Mouse (Mus musculus) midbrain, embryonic 16.5 days (tissue): ENCODE measurements at regions not wholly inside any gene's neighbourhood (a gene's known extent, or its start where the extent isn't known, plus 50 kb on each side); places are given as distances from the start of the nearest gene placed in this dataset.
A peak's percentile ranks its signal among the peaks of the same experiment; 100 is the strongest.
"Not testable (repeated sequence)": the region's sequence is repeated elsewhere in the genome, so short reads cannot be mapped to it uniquely, and the experiment has no call there.

Source experiments
- ATAC-seq: fragments of 200-750 bp; cut with Nextera tagmentation; 2 replicates; pipeline ENCODE4 v1.8.0; 2017; ENCODE audit warnings: moderate TSS enrichment
- H3K27ac ChIP-seq: fragments of 300-500 bp; sonication (generic); 2 replicates; pipeline ENCODE4 v1.5.1; 2014; ENCODE audit warnings: mild to moderate bottlenecking, low read length, mixed read lengths
- H3K27me3 ChIP-seq: fragments of 300-500 bp; sonication (generic); 2 replicates; pipeline ENCODE4 v1.6.1; 2014; ENCODE audit warnings: low read depth, low read length, mixed read lengths; ENCODE audit not compliant: control insufficient read depth, insufficient read depth
- H3K36me3 ChIP-seq: fragments of 300-500 bp; sonication (generic); 2 replicates; pipeline ENCODE4 v1.6.1; 2014; ENCODE audit warnings: mild to moderate bottlenecking, low read length, moderate library complexity, mixed read lengths; ENCODE audit not compliant: control insufficient read depth, insufficient read depth
- H3K4me1 ChIP-seq: fragments of 300-500 bp; sonication (generic); 2 replicates; pipeline ENCODE4 v1.6.1; 2014; ENCODE audit warnings: mild to moderate bottlenecking, low read length, mixed read lengths; ENCODE audit not compliant: control insufficient read depth, insufficient read depth
- H3K4me2 ChIP-seq: fragments of 300-500 bp; sonication (generic); 2 replicates; pipeline ENCODE4 v1.6.1; 2014; ENCODE audit warnings: mild to moderate bottlenecking, low read length, mixed read lengths
- H3K4me3 ChIP-seq: fragments of 300-500 bp; sonication (generic); 2 replicates; pipeline ENCODE4 v1.5.1; 2014; ENCODE audit warnings: low read depth, mild to moderate bottlenecking, low read length, moderate library complexity, mixed read lengths
- H3K9ac ChIP-seq: fragments of 300-500 bp; sonication (generic); 2 replicates; pipeline ENCODE4 v1.6.1; 2014; ENCODE audit warnings: low read depth, low read length, mixed read lengths
- H3K9me3 ChIP-seq: fragments of 300-500 bp; sonication (generic); replicated peaks from 2 replicates; pipeline ENCODE4 v1.6.1; 2014; ENCODE audit warnings: mild to moderate bottlenecking, low read length, mixed read lengths; ENCODE audit not compliant: control insufficient read depth, poor library complexity, severe bottlenecking
- WGBS: fragments of 180-500 bp; shearing (Covaris S2); extraction: QIAGEN DNeasy Blood & Tissue Kit; methylation state at CpG from one replicate; pipeline ENCODE4 v1.1.7; 2014; 5-methylcytosine and 5-hydroxymethylcytosine counted together

DNA sequence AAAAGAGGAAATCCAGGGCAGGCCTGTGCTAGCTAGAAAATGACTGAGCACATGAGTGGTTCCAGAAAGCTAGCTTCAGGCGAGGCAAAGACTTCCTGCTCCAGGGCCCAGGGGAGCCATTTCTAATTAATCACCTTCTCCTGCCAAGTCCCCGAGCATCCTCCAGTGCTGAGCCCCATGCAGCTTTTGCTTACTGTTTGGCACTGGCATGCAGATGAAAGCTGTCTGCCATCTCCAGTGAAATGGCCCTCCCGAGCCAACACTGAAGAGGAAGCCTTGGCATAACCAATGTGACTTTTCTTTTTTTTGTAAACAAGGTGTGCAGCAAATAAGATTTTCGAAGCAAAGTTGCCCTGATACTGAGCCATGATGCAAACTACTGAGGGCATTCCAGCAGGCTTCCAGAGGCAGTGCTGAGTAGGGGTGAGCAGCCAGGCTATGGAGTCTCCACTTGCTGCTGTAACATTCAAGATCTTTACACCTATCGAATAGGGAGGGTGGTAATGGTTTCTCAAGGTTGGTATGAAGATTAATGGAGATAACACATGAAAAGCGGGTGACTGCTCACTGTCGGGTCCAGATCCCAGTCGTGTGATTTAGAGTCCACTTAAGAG, 125.4 kb upstream of the Immp2l start:
- 75% methylated on average over 8 of the region's 8 CpGs for WGBS
- H3K9me3 ChIP-seq, result no peaks in the 10 kb centered on the region
- H3K9ac ChIP-seq, result no peak overlapping the region
- H3K4me2 ChIP-seq, result no peak overlapping the region
- H3K27ac ChIP-seq, result no peak overlapping the region
- H3K36me3 ChIP-seq, result no peaks in the 10 kb centered on the region
- H3K27me3 ChIP-seq, result no peaks in the 10 kb centered on the region
- H3K4me1 ChIP-seq, result no peaks in the 10 kb centered on the region
- no peak overlapping the region for H3K4me3 ChIP-seq
- ATAC-seq, result no peak

DNA sequence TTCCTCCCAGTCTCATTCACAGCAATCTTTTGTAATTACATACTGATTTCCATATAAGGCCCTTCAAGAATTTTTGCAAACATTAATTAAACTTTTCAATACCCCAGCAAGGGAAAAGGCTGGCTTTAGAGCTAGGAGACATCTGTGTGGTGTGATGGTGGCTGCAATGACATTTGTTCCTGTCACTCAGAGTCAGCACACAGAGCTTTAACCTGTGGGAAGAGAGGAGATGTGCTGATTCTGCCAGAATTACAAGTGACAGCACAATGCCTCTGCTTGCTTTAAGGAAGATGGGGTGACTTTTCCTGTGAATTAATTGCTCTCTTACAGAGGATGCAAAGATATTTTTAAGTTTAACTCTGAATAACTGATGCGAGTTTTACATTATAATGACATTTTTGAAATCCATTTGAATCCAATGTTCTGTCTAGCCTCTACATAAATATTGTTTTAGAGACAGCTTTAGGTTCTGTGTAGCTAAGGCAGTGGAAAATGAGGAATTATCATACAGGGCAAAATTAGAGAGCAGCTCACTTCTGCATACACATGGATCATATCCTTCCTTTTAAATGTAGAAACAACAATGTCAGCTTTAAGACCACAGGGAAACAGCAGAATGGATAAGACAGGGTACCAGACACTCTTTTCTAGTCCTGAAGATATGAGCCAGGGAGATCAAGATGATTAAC, 118.1 kb upstream of the Immp2l start:
- Histone ChIP-seq H3K27ac (no peak overlapping the region), H3K4me2 (no peak overlapping the region), H3K9ac (no peak overlapping the region), H3K4me1 (no peaks in the 10 kb centered on the region), H3K9me3 (no peaks in the 10 kb centered on the region), H3K4me3 (no peak overlapping the region), H3K27me3 (no peaks in the 10 kb centered on the region), H3K36me3 (no peaks in the 10 kb centered on the region)
- 70% methylated on average over 1 of the region's 1 CpGs for WGBS
- ATAC-seq, result peak; percentile 36; the same call in 1 of the 2 replicates

DNA sequence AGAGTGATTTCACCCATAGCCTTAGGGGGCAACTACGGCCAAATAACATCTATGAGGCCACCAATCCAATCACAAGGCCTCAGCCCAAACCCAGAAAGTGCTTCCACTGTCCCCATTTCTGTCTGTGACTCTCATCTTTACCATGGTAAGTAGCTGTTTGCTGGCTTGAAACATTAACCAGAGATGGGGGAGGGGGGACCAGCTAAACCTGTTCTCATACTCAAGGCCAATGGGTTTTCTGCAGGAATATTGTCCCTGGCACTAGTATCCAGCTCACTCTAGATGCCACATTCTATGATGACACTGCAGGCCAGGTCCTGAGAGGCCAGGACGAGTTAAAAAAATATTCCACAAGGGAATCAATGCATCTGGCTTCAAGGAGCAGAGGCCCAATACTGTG, 117.1 kb upstream of the Immp2l start:
- no peaks in the 10 kb centered on the region for H3K27me3 ChIP-seq
- no peak for ATAC-seq
- no peak overlapping the region for H3K9ac ChIP-seq
- H3K4me2 ChIP-seq, result no peak overlapping the region
- H3K4me1 ChIP-seq, result no peaks in the 10 kb centered on the region
- no peak overlapping the region for H3K27ac ChIP-seq
- no peak overlapping the region for H3K4me3 ChIP-seq
- H3K36me3 ChIP-seq, result no peaks in the 10 kb centered on the region
- no peaks in the 10 kb centered on the region for H3K9me3 ChIP-seq
- 77% methylated on average over 2 of the region's 2 CpGs for WGBS

DNA sequence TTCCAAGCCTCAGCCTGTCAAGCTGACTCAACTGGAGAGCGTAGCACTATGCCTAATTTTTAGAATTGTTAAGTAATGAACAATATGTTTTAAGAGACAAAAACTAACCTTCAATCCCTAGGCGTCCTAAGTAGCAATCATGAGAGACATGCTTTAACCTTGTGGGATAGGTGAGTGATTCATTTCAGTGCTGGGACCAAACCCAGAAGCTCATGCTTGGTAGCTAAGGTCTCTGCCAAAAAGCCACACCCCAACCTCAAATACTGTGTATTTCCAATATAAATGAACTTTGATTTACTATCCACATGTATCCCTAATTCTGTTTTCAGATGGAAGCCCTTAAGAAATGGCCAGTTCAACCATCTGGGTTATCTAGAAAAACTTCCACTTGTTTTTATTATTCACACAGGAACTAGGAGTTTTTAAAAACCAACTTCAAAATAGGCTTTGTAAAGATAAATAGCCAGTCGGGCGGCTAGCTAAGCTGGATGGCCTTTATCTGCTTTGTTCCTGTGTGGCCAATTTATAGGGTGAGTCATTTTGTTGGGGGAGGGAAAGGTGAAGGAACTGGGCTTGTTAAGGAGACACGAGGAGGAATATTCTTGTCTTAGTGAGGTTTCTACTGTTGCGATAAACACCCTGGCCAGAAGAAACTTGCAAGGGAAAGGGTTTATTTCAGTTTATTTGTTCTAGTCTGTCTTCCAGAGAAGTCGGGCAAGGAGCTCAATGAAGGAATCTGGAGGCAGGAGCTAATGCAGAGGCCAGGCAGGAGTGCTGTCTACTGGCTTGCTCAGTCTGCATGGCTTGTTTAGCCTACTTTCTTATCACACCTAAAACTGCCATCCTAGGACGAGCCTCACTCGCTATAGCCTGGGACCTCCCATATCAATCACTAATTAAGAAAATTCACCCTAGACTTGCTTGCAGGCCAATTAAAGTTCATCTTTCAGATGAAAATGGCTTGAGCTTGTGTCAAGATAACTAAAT, 114.8 kb upstream of the Immp2l start:
- Histone ChIP-seq H3K4me1 (no peaks in the 10 kb centered on the region), H3K36me3 (no peaks in the 10 kb centered on the region), H3K4me3 (no peak overlapping the region), H3K27me3 (no peaks in the 10 kb centered on the region), H3K9me3 (no peaks in the 10 kb centered on the region), H3K27ac (no peak overlapping the region), H3K4me2 (no peak overlapping the region), H3K9ac (no peak overlapping the region)
- 78% methylated on average over 9 of the region's 9 CpGs for WGBS
- no peak for ATAC-seq

DNA sequence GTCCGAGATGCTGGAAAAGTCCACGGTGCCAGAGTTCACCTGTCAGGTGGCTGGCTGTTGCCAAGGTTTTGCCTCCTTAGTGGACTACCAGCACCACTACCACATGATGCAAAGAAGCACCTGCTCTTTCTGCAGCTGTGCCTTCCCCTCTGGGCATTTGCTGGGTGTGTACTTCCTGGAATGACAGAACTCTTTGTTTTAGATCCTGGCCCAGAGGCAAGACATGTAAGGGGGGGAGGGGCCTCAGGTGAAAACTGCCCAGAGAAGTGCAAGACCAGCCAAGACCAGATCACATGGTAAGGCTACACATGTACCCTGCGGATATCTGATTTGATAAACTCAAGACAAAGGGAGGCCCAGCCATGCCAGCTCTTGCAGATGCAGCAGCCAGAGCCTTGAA, 106.4 kb upstream of the Immp2l start:
- 91% methylated on average over 3 of the region's 3 CpGs for WGBS
- no peaks in the 10 kb centered on the region for H3K36me3 ChIP-seq
- no peak overlapping the region for H3K4me2 ChIP-seq
- no peak overlapping the region for H3K4me3 ChIP-seq
- H3K9ac ChIP-seq, result no peak overlapping the region
- H3K9me3 ChIP-seq, result no peaks in the 10 kb centered on the region; the same call in 1 of the 2 replicates
- no peak overlapping the region for H3K27ac ChIP-seq
- ATAC-seq, result no peak
- no peaks in the 10 kb centered on the region for H3K4me1 ChIP-seq
- no peaks in the 10 kb centered on the region for H3K27me3 ChIP-seq

DNA sequence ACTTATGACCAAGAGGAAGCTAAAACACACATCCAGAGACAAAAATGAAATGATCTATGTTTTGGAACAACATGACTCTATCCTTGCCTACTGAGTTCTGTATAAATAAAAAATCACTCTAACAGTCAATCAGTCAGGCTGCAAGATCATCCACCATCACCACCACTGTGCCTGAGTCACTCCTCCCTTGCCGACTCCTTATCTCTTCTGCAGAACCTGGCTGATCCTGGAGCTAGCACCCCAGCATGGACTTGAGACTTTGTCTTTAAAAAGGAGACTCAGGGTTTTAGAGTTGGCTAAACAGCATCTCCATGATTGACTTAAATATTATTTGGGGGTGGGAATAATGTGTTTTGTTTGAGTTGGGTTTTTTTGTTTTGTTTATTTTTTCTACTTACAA, 101.9 kb upstream of the Immp2l start:
- Histone ChIP-seq H3K27ac (no peak overlapping the region), H3K4me1 (no peaks in the 10 kb centered on the region), H3K4me2 (no peak overlapping the region), H3K4me3 (no peak overlapping the region), H3K9ac (no peak overlapping the region), H3K27me3 (no peaks in the 10 kb centered on the region), H3K9me3 (no peaks in the 10 kb centered on the region; the same call in 1 of the 2 replicates), H3K36me3 (no peaks in the 10 kb centered on the region)
- WGBS, result 96% methylated on average over 1 of the region's 1 CpGs
- ATAC-seq, result no peak

DNA sequence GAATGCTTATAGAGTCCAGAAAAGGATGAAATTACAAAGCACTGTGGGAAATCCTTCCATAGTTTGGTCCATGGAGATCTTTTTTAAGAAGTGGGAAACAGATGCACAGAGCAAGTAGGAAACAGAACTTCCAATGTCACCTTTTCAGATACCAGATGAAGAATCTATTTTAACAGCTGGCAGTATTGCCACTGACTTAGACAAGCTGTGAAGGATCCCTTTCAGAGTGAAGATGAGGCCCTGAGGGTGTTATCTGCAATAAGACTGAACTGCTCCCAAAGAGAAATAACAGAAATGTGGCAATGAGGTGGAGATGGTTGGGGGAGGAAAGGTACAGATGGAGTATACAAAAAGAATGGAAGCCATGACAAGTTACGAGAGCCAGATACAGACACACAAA, 97.2 kb upstream of the Immp2l start:
- Histone ChIP-seq H3K9me3 (no peaks in the 10 kb centered on the region; the same call in 1 of the 2 replicates), H3K27ac (no peak overlapping the region), H3K36me3 (no peaks in the 10 kb centered on the region), H3K9ac (no peak overlapping the region), H3K4me2 (no peak overlapping the region), H3K4me1 (no peaks in the 10 kb centered on the region), H3K4me3 (no peak overlapping the region), H3K27me3 (no peaks in the 10 kb centered on the region)
- 94% methylated on average over 1 of the region's 1 CpGs for WGBS
- ATAC-seq, result no peak

DNA sequence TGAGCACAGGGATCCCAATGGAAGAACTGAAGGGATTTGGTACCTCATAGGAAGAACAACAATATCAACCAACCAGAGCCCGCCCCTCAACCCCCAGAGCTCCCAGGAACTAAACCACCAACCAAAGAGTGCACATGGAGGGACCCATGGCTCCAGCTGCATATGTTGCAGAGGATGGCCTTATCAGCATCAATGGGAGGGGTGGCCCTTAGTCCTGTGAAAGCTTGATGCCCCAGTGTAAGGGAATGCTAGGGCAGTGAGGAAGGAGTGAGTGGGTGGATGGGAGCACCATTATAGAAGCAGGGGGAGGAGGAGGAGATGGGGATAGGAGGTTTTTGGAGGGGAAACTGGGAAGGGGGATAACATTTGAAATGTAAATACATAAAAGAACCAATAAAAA, 94.5 kb upstream of the Immp2l start:
- not testable (repeated sequence) for ATAC-seq, H3K4me3 ChIP-seq, H3K27ac ChIP-seq, H3K9me3 ChIP-seq, H3K27me3 ChIP-seq, H3K36me3 ChIP-seq, H3K4me1 ChIP-seq, H3K9ac ChIP-seq, H3K4me2 ChIP-seq
- 84% methylated on average over 1 of the region's 1 CpGs for whole genome bisulfite sequencing
